Mouse (Mus musculus) lung, postnatal 0 days (tissue): ENCODE measurements around the gene Nr2f1. TPM values are rescaled to one million over a fixed set of nuclear protein-coding genes. Genes with fewer than 3 reads are reported as not detected.

ENCODE experiments used
- ATAC-seq: fragments of 200-750 bp; cut with Nextera tagmentation; 2 replicates; pipeline ENCODE4 v1.8.0; 2017; ENCODE audit warnings: moderate library complexity
- DNase-seq: peaks from one replicate; pipeline ENCODE4 v3.0.0-alpha.2; 2016; ENCODE audit warnings: low spot score
- H3K27ac ChIP-seq: fragments of 300-500 bp; sonication (generic); 2 replicates; pipeline ENCODE4 v1.5.1; 2014; ENCODE audit warnings: antibody characterized with exemption, mild to moderate bottlenecking, low read length, mixed read lengths
- H3K27me3 ChIP-seq: fragments of 300-500 bp; sonication (generic); replicated peaks from 2 replicates; pipeline ENCODE4 v1.6.1; 2014; ENCODE audit warnings: low read length, mixed read lengths; ENCODE audit not compliant: insufficient read depth
- H3K36me3 ChIP-seq: fragments of 300-500 bp; sonication (generic); 2 replicates; pipeline ENCODE4 v1.6.1; 2014; ENCODE audit warnings: low read length, mixed read lengths; ENCODE audit not compliant: insufficient read depth
- H3K4me1 ChIP-seq: fragments of 300-500 bp; sonication (generic); 2 replicates; pipeline ENCODE4 v1.6.1; 2014; ENCODE audit warnings: antibody characterized with exemption, low read depth, low read length, mixed read lengths; ENCODE audit not compliant: insufficient read depth
- H3K4me2 ChIP-seq: fragments of 300-500 bp; sonication (generic); replicated peaks from 2 replicates; pipeline ENCODE4 v1.6.1; 2014; ENCODE audit warnings: low read depth, mild to moderate bottlenecking, low read length, moderate library complexity, mixed read lengths
- H3K4me3 ChIP-seq: fragments of 300-500 bp; sonication (generic); 2 replicates; pipeline ENCODE4 v1.5.1; 2014; ENCODE audit warnings: low read depth, low read length
- H3K9ac ChIP-seq: fragments of 300-500 bp; sonication (generic); replicated peaks from 2 replicates; pipeline ENCODE4 v1.6.1; 2014; ENCODE audit warnings: low read depth, mild to moderate bottlenecking
- H3K9me3 ChIP-seq: fragments of 300-500 bp; sonication (generic); 2 replicates; pipeline ENCODE4 v1.6.1; 2016; ENCODE audit warnings: low read length, mixed read lengths
- CTCF ChIP-seq: IDR thresholded peaks from 2 replicates; pipeline ENCODE4 v1.5.1; 2016; ENCODE audit warnings: antibody characterized with exemption, mild to moderate bottlenecking
- EP300 ChIP-seq: IDR thresholded peaks from 2 replicates; pipeline ENCODE4 v1.6.1; 2016; ENCODE audit warnings: antibody characterized with exemption, mild to moderate bottlenecking, control low read depth
- WGBS: fragments of 180-500 bp; shearing (Covaris S2); extraction: QIAGEN DNeasy Blood & Tissue Kit; methylation state at CpG from one replicate; pipeline ENCODE4 v1.1.7; 2014; 5-methylcytosine and 5-hydroxymethylcytosine counted together
- polyA plus RNA-seq: library from polyadenylated mRNA; unstranded; fragments of >200 nt; fragmentation: Nextera tagmentation; extraction: Ambion mirVana; gene quantifications from 2 replicates; pipeline ENCODE4 v1.2.1, GENCODE M21; 2015

Nr2f1 gene
- polyA plus RNA-seq, 1 experiment from 2014 or later = 4.0 TPM

- 1% methylated on average over 22 of the region's 22 CpGs for WGBS
- ATAC-seq = no peak
- H3K4me1 ChIP-seq = no peaks in the 10 kb centered on the region
- H3K27me3 ChIP-seq = peaks cover 15% of the 10 kb centered on the region; the same call in 1 of the 2 replicates
- DNase-seq = no peak
- no peaks in the 10 kb centered on the region for H3K36me3 ChIP-seq
- no peak overlapping the region for H3K27ac ChIP-seq
- H3K4me2 ChIP-seq = peak overlapping the region; percentile 85
- no peaks in the 10 kb centered on the region for H3K9me3 ChIP-seq
- peak overlapping the region; percentile 66 for H3K4me3 ChIP-seq
- no peak overlapping the region for H3K9ac ChIP-seq
- no peak for TF ChIP-seq EP300
- TF ChIP-seq CTCF = no peak
Observed at GRCm38 (mm10) chr13:78201871-78202565, 2.5 kb upstream of the Nr2f1 start.

- Histone ChIP-seq H3K27ac (no peak overlapping the region), H3K9ac (no peak overlapping the region), H3K9me3 (no peaks in the 10 kb centered on the region), H3K4me1 (no peaks in the 10 kb centered on the region), H3K4me3 (peak overlapping the region; percentile 66), H3K4me2 (peak overlapping the region; percentile 85), H3K36me3 (no peaks in the 10 kb centered on the region), H3K27me3 (peaks cover 16% of the 10 kb centered on the region; the same call in 1 of the 2 replicates)
- WGBS = 1% methylated on average over 26 of the region's 30 CpGs
- TF ChIP-seq EP300 (no peak), CTCF (peak; percentile 83)
- DNase-seq (peak; percentile 90), ATAC-seq (peak; percentile 68)
Observed at GRCm38 (mm10) chr13:78200991-78201870, 1.7 kb upstream of the Nr2f1 start.

DNA sequence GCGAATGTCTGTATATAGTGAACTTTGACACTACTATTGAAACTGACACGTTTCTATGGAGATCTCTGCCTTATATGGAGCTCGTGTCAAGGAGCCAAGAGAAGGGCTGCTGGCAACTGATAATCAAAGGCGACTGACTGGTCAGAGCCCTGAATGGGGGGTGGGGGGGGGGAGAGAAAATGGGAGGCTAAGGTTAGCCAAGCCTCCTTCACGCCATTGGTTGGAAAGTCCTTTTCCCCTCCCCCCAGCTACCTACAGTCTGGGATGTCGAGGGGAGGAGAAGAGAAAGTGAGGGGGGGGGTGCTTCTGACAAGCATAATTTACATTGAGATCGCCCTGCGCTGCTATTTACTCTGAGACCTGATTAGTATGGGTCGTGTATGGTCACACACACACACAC lies 850 bp upstream of the Nr2f1 start:
- no peak for TF ChIP-seq CTCF
- no peak for TF ChIP-seq EP300
- peaks cover 24% of the 10 kb centered on the region for H3K27me3 ChIP-seq
- no peak overlapping the region for H3K27ac ChIP-seq
- WGBS = under 1% methylated on average over 8 of the region's 9 CpGs
- peak overlapping the region; percentile 66 for H3K4me3 ChIP-seq
- no peaks in the 10 kb centered on the region for H3K9me3 ChIP-seq
- DNase-seq = peak; percentile 43
- ATAC-seq = no peak
- H3K4me1 ChIP-seq = no peaks in the 10 kb centered on the region
- no peaks in the 10 kb centered on the region for H3K36me3 ChIP-seq
- H3K4me2 ChIP-seq = peak overlapping the region; percentile 85
- H3K9ac ChIP-seq = no peak overlapping the region

DNA sequence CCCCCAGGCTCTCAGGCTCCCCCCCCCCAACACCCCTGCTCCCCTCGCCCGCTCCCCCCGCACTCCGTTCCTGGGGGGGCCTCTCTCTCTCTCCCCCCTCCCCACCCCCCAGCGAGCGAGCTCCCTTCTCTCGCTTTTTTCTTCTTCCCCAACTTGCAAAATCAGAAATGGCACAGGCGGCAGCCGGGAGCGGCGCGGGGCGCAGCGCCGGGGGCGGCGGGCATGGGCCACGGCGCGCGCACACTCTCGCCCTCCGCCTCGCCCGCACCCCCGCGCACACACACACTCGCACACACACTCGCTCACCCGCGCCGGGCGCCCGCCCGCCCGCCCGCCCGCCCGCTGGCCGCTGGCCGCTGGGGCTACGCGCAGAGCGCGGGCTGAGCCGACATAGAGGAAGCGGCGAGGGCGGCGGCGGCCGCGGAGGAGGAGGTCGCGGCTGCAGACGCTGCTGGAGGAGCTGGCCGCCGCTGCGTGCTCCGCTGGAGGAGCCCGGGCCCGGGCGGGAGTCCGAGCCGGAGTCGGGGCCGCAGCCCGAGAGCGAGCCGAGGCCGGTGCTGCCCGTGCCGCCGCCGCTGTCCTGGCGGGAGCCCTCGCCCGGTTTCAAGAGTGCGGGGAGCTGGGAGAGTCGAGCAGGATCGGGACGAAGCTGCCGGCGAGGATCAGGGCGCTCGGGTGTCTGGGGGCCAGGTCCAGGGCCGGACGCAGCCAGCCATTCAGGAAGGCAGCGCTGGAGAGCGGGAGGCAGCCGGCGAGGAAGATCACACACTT lies 501 bp downstream of the Nr2f1 start:
- Histone ChIP-seq H3K4me1 (no peaks in the 10 kb centered on the region), H3K9me3 (no peaks in the 10 kb centered on the region), H3K27me3 (peaks cover 31% of the 10 kb centered on the region), H3K27ac (peak overlapping the region; percentile 80), H3K4me3 (peak overlapping the region; percentile 66), H3K4me2 (peak overlapping the region; percentile 85), H3K36me3 (no peaks in the 10 kb centered on the region), H3K9ac (peak overlapping the region; percentile 36)
- DNase-seq (peak; percentile 62), ATAC-seq (peak; percentile 63)
- under 1% methylated on average over 66 of the region's 92 CpGs for WGBS
- no peak for TF ChIP-seq CTCF
- TF ChIP-seq EP300 = no peak

DNA sequence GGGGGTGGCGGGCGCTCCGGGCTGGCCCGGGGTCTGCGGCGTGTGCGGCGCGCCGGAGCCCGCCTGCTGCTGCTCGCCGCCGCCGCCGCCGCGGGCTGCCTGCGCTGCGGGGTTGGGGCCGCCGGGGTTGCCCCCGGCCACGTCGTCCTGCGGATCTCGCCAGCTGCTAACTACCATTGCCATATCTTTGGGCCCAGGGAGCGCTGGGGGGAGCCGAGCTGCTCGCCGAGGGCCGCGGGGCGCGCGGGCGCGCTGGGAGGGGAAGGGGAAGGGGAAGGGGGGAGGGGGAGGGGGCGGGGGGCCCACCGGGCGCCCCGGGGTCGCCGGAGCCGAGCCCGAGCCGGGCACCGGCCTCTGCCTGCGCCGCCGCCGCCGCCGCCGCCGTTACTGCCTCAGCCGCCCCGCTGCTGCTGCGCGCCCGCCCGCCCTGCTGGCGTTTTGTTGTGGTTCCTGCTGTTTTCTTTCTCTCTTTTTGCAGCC lies 1.1 kb downstream of the Nr2f1 start:
- H3K27ac ChIP-seq = peak overlapping the region; percentile 80; the same call in 1 of the 2 replicates
- H3K9ac ChIP-seq = peak overlapping the region; percentile 36
- no peaks in the 10 kb centered on the region for H3K9me3 ChIP-seq
- H3K4me3 ChIP-seq = peak overlapping the region; percentile 66
- ATAC-seq (peak; percentile 25; the same call in 1 of the 2 replicates), DNase-seq (no peak)
- H3K4me1 ChIP-seq = no peaks in the 10 kb centered on the region
- no peaks in the 10 kb centered on the region for H3K36me3 ChIP-seq
- TF ChIP-seq EP300 = no peak
- no peak for TF ChIP-seq CTCF
- H3K4me2 ChIP-seq = peak overlapping the region; percentile 85
- peaks cover 30% of the 10 kb centered on the region for H3K27me3 ChIP-seq
- 0% methylated on average over 9 of the region's 63 CpGs for WGBS
